Mouse (Mus musculus) adrenal gland, postnatal 36 days (tissue): ENCODE measurements around the gene Socs7. TPM values are rescaled to one million over a fixed set of nuclear protein-coding genes. Genes with fewer than 3 reads are reported as not detected.

ENCODE experiments used
- DNase-seq, 2 experiments: peaks; one replicate each; pipeline ENCODE4 v3.0.0; 2021; ENCODE audit warnings: mixed read lengths in 1 of 2
- total RNA-seq, 2 experiments: library from RNA; stranded (reverse); gene quantifications; 2 replicates each; pipeline ENCODE4 v1.2.3; 2021

Gene Socs7
- total RNA-seq, 2 experiments from 2014 or later: 20.6 to 22.1 TPM

GRCm38 (mm10) chr11:97343175-97343574, 19.2 kb upstream of the Socs7 start:
- DNase-seq: no peak

GRCm38 (mm10) chr11:97343619-97344018, 18.7 kb upstream of the Socs7 start:
- DNase-seq: peak; percentile 34 to 57

- DNase-seq: no peak
Measured at GRCm38 (mm10) chr11:97345446-97345845, 16.9 kb upstream of the Socs7 start.

GRCm38 (mm10) chr11:97346383-97346782, 16.0 kb upstream of the Socs7 start:
- DNase-seq: no peak

GRCm38 (mm10) chr11:97347291-97347690, 15.1 kb upstream of the Socs7 start:
- DNase-seq: peak; percentile 41 to 46

- DNase-seq: peak; percentile 78 to 90
Measured at GRCm38 (mm10) chr11:97350035-97350434, 12.3 kb upstream of the Socs7 start.

- DNase-seq: no peak
Measured at GRCm38 (mm10) chr11:97352027-97352684, 10.2 kb upstream of the Socs7 start, which contains the start of gene Gpr179. TSS of gene Gpr179 (minus strand) at chr11:97352077.

GRCm38 (mm10) chr11:97352935-97353597, 9.3 kb upstream of the Socs7 start:
- DNase-seq: no peak

- no peak for DNase-seq
Measured at GRCm38 (mm10) chr11:97354646-97355045, 7.7 kb upstream of the Socs7 start.

GRCm38 (mm10) chr11:97355247-97355646, 7.1 kb upstream of the Socs7 start:
- no peak for DNase-seq

GRCm38 (mm10) chr11:97357663-97358062, 4.7 kb upstream of the Socs7 start:
- peak; percentile 80 to 87 for DNase-seq

GRCm38 (mm10) chr11:97362649-97362942, 245 bp downstream of the Socs7 start:
- peak in 1 of 2 experiments; percentile 58 for DNase-seq

GRCm38 (mm10) chr11:97362943-97363643, 742 bp downstream of the Socs7 start:
- peak; percentile 51 to 65 for DNase-seq

- DNase-seq: no peak
Measured at GRCm38 (mm10) chr11:97363644-97363995, 1.3 kb downstream of the Socs7 start.

GRCm38 (mm10) chr11:97365556-97365955, 3.2 kb downstream of the Socs7 start:
- DNase-seq: no peak

- no peak for DNase-seq
Measured at GRCm38 (mm10) chr11:97368501-97368900, 6.2 kb downstream of the Socs7 start.

GRCm38 (mm10) chr11:97370329-97371091, 8.2 kb downstream of the Socs7 start:
- DNase-seq: no peak

- DNase-seq: no peak
Measured at GRCm38 (mm10) chr11:97372159-97372864, 10.0 kb downstream of the Socs7 start.

- DNase-seq: no peak
Measured at GRCm38 (mm10) chr11:97373402-97373801, 11.1 kb downstream of the Socs7 start.

- DNase-seq: no peak
Measured at GRCm38 (mm10) chr11:97380036-97380435, 17.7 kb downstream of the Socs7 start.

- DNase-seq: no peak
Measured at GRCm38 (mm10) chr11:97383017-97383416, 20.7 kb downstream of the Socs7 start.

GRCm38 (mm10) chr11:97383764-97384163, 21.4 kb downstream of the Socs7 start:
- no peak for DNase-seq
